Mouse (Mus musculus) intestine, embryonic 16.5 days (tissue): ENCODE results near the gene Cry2. TPM values are rescaled to one million over a fixed set of nuclear protein-coding genes. Genes with fewer than 3 reads are reported as not detected.
A peak's percentile ranks its signal among the peaks of the same experiment; 100 is the strongest.

Experiments used
- ATAC-seq: fragments of 200-750 bp; cut with Nextera tagmentation; 2 replicates; pipeline ENCODE4 v1.8.0; 2017; ENCODE audit warnings: moderate TSS enrichment, moderate library complexity
- H3K27ac ChIP-seq: fragments of 300-500 bp; sonication (generic); 2 replicates; pipeline ENCODE4 v1.5.1; 2014; ENCODE audit warnings: mild to moderate bottlenecking, low read length
- H3K27me3 ChIP-seq: fragments of 300-500 bp; sonication (generic); replicated peaks from 2 replicates; pipeline ENCODE4 v1.6.1; 2014; ENCODE audit warnings: low read length, control low read depth, mixed read lengths; ENCODE audit not compliant: control insufficient read depth, insufficient read depth
- H3K36me3 ChIP-seq: fragments of 300-500 bp; sonication (generic); 2 replicates; pipeline ENCODE4 v1.6.1; 2014; ENCODE audit warnings: low read length, control low read depth; ENCODE audit not compliant: control insufficient read depth, insufficient read depth
- H3K4me1 ChIP-seq: fragments of 300-500 bp; sonication (generic); 2 replicates; pipeline ENCODE4 v1.6.1; 2014; ENCODE audit warnings: low read length, control low read depth, mixed read lengths; ENCODE audit not compliant: control insufficient read depth, insufficient read depth
- H3K4me2 ChIP-seq: fragments of 300-500 bp; sonication (generic); 2 replicates; pipeline ENCODE4 v1.6.1; 2014; ENCODE audit warnings: low read depth, low read length, control low read depth
- H3K4me3 ChIP-seq: fragments of 300-500 bp; sonication (generic); 2 replicates; pipeline ENCODE4 v1.5.1; 2014; ENCODE audit warnings: mild to moderate bottlenecking, low read length
- H3K9ac ChIP-seq: fragments of 300-500 bp; sonication (generic); 2 replicates; pipeline ENCODE4 v1.6.1; 2014; ENCODE audit warnings: low read depth, low read length
- H3K9me3 ChIP-seq: fragments of 300-500 bp; sonication (generic); 2 replicates; pipeline ENCODE4 v1.6.1; 2016; ENCODE audit warnings: low read length, control low read depth; ENCODE audit not compliant: control insufficient read depth
- WGBS: fragments of 180-500 bp; shearing (Covaris S2); extraction: QIAGEN DNeasy Blood & Tissue Kit; methylation state at CpG from one replicate; pipeline ENCODE4 v1.1.7; 2014; 5-methylcytosine and 5-hydroxymethylcytosine counted together
- polyA plus RNA-seq: library from polyadenylated mRNA; unstranded; fragments of >200 nt; fragmentation: Nextera tagmentation; extraction: Ambion mirVana; gene quantifications from 2 replicates; pipeline ENCODE4 v1.2.1, GENCODE M21; 2015

Gene Cry2
- polyA plus RNA-seq, 1 experiment from 2014 or later = 15.3 TPM

- WGBS = 79% methylated on average over 3 of the region's 3 CpGs
- no peak overlapping the region for H3K4me3 ChIP-seq
- no peak for ATAC-seq
- H3K9ac ChIP-seq = no peak overlapping the region
- H3K4me1 ChIP-seq = peaks cover 12% of the 10 kb centered on the region
- no peak overlapping the region for H3K4me2 ChIP-seq
- H3K27me3 ChIP-seq = 0 out of 2 replicates have a peak, but pooled peaks cover 1% of the 10 kb centered on the region
- H3K9me3 ChIP-seq = no peaks in the 10 kb centered on the region
- H3K36me3 ChIP-seq = no peaks in the 10 kb centered on the region
- no peak overlapping the region for H3K27ac ChIP-seq
Observed at GRCm38 (mm10) chr2:92395535-92395934, 38.3 kb downstream of the Cry2 start.

GRCm38 (mm10) chr2:92392318-92393264 lies 41.3 kb downstream of the Cry2 start:
- Histone ChIP-seq H3K27ac (peak overlapping the region; percentile 55), H3K27me3 (no peaks in the 10 kb centered on the region), H3K9me3 (no peaks in the 10 kb centered on the region), H3K36me3 (no peaks in the 10 kb centered on the region), H3K4me2 (peak overlapping the region; percentile 48), H3K4me3 (peak overlapping the region; percentile 41), H3K9ac (peak overlapping the region; percentile 63), H3K4me1 (peaks cover 28% of the 10 kb centered on the region)
- 6% methylated on average over 26 of the region's 26 CpGs for WGBS
- no peak for ATAC-seq

GRCm38 (mm10) chr2:92391703-92392317 lies 42.0 kb downstream of the Cry2 start:
- H3K27me3 ChIP-seq = no peaks in the 10 kb centered on the region
- peak overlapping the region; percentile 41 for H3K4me3 ChIP-seq
- no peaks in the 10 kb centered on the region for H3K9me3 ChIP-seq
- H3K27ac ChIP-seq = peak overlapping the region; percentile 55
- H3K4me2 ChIP-seq = peak overlapping the region; percentile 48
- ATAC-seq = no peak
- no peaks in the 10 kb centered on the region for H3K36me3 ChIP-seq
- peaks cover 30% of the 10 kb centered on the region for H3K4me1 ChIP-seq
- 30% methylated on average over 11 of the region's 11 CpGs for WGBS
- peak overlapping the region; percentile 63 for H3K9ac ChIP-seq

GRCm38 (mm10) chr2:92391116-92391515 lies 42.7 kb downstream of the Cry2 start:
- Histone ChIP-seq H3K27ac (no peak overlapping the region), H3K27me3 (no peaks in the 10 kb centered on the region), H3K4me2 (peak overlapping the region; percentile 48; the same call in 1 of the 2 replicates), H3K9me3 (no peaks in the 10 kb centered on the region), H3K36me3 (0 out of 2 replicates have a peak, but pooled peaks cover 2% of the 10 kb centered on the region), H3K4me3 (no peak overlapping the region), H3K9ac (no peak overlapping the region), H3K4me1 (peaks cover 30% of the 10 kb centered on the region)
- no peak for ATAC-seq
- WGBS = 86% methylated on average over 8 of the region's 8 CpGs

- no peak overlapping the region for H3K27ac ChIP-seq
- H3K4me2 ChIP-seq = no peak overlapping the region
- WGBS = 72% methylated on average over 6 of the region's 6 CpGs
- H3K36me3 ChIP-seq = 0 out of 2 replicates have a peak, but pooled peaks cover 3% of the 10 kb centered on the region
- no peaks in the 10 kb centered on the region for H3K27me3 ChIP-seq
- ATAC-seq = no peak
- no peaks in the 10 kb centered on the region for H3K9me3 ChIP-seq
- H3K4me3 ChIP-seq = no peak overlapping the region
- no peak overlapping the region for H3K9ac ChIP-seq
- H3K4me1 ChIP-seq = peaks cover 30% of the 10 kb centered on the region
Observed at GRCm38 (mm10) chr2:92390206-92390930, 43.5 kb downstream of the Cry2 start.

- H3K4me3 ChIP-seq = peak overlapping the region; percentile 60
- no peaks in the 10 kb centered on the region for H3K9me3 ChIP-seq
- H3K4me2 ChIP-seq = peak overlapping the region; percentile 64
- H3K27me3 ChIP-seq = no peaks in the 10 kb centered on the region
- peaks cover 30% of the 10 kb centered on the region for H3K4me1 ChIP-seq
- no peak overlapping the region for H3K9ac ChIP-seq
- 0 out of 2 replicates have a peak, but pooled peaks cover 3% of the 10 kb centered on the region for H3K36me3 ChIP-seq
- 5% methylated on average over 10 of the region's 10 CpGs for WGBS
- peak; percentile 27 for ATAC-seq
- H3K27ac ChIP-seq = no peak overlapping the region
Observed at GRCm38 (mm10) chr2:92389645-92390044, 44.2 kb downstream of the Cry2 start.

GRCm38 (mm10) chr2:92388891-92389641 lies 44.8 kb downstream of the Cry2 start:
- H3K9me3 ChIP-seq = no peaks in the 10 kb centered on the region
- peak overlapping the region; percentile 64 for H3K4me2 ChIP-seq
- under 1% methylated on average over 60 of the region's 62 CpGs for WGBS
- peak; percentile 88 for ATAC-seq
- 0 out of 2 replicates have a peak, but pooled peaks cover 3% of the 10 kb centered on the region for H3K36me3 ChIP-seq
- no peaks in the 10 kb centered on the region for H3K27me3 ChIP-seq
- peak overlapping the region; percentile 43; the same call in 1 of the 2 replicates for H3K27ac ChIP-seq
- peak overlapping the region; percentile 63 for H3K9ac ChIP-seq
- peak overlapping the region; percentile 60 for H3K4me3 ChIP-seq
- H3K4me1 ChIP-seq = peaks cover 30% of the 10 kb centered on the region

GRCm38 (mm10) chr2:92388081-92388517 lies 45.7 kb downstream of the Cry2 start:
- H3K27me3 ChIP-seq = no peaks in the 10 kb centered on the region
- peak overlapping the region; percentile 63 for H3K9ac ChIP-seq
- peaks cover 30% of the 10 kb centered on the region for H3K4me1 ChIP-seq
- WGBS = 51% methylated on average over 3 of the region's 3 CpGs
- H3K27ac ChIP-seq = no peak overlapping the region
- peak overlapping the region; percentile 60 for H3K4me3 ChIP-seq
- no peaks in the 10 kb centered on the region for H3K9me3 ChIP-seq
- peak overlapping the region; percentile 64 for H3K4me2 ChIP-seq
- 0 out of 2 replicates have a peak, but pooled peaks cover 3% of the 10 kb centered on the region for H3K36me3 ChIP-seq
- ATAC-seq = no peak
